Mouse (Mus musculus): Measurements from ENCODE around the gene Dip2c. TPM values are rescaled to one million over a fixed set of nuclear protein-coding genes. Genes with fewer than 3 reads are reported as not detected.

Gene Dip2c
- total and polyA plus RNA-seq, 3 experiments = not detected

- H3K9me3 ChIP-seq (replicated peaks; ENCODE audit: insufficient read depth, low read length) = no peaks in the 10 kb centered on the region
- H3K36me3 ChIP-seq (ENCODE audit: control insufficient read depth in 1 of 2, insufficient read depth in 2 of 2, low read length in 2 of 2) = no peaks in the 10 kb centered on the region
- peaks cover 0 to 1% of the 10 kb centered on the region in 2 experiments; a peak in 1 of 4 replicates for H3K27me3 ChIP-seq (ENCODE audit: control insufficient read depth in 1 of 2, insufficient read depth in 2 of 2, low read length in 2 of 2)
- H3K4me1 ChIP-seq (ENCODE audit: control insufficient read depth in 1 of 2, insufficient read depth in 2 of 2, low read length in 2 of 2) = no peaks in the 10 kb centered on the region
- no peak for TF ChIP-seq POLR2AphosphoS2 (IDR thresholded peaks at IDR 0.05; ENCODE audit: low read length)
- TF ChIP-seq USF1 (IDR thresholded peaks at IDR 0.05; ENCODE audit: low read depth, low read length) = no peak
- no peak for TF ChIP-seq ZNF384 (IDR thresholded peaks at IDR 0.05; ENCODE audit: low read depth, low read length)
- TF ChIP-seq ZC3H11A (IDR thresholded peaks at IDR 0.05; ENCODE audit: low read depth, low read length) = no peak
- TF ChIP-seq SIN3A (IDR thresholded peaks at IDR 0.05; ENCODE audit: low read length) = no peak
- no peak for TF ChIP-seq ELF1 (IDR thresholded peaks at IDR 0.05; ENCODE audit: low read depth, low read length)
- no peak for TF ChIP-seq NRF1 (IDR thresholded peaks at IDR 0.05; ENCODE audit: insufficient read depth, low read depth, low read length, poor library complexity, severe bottlenecking)
- H3K79me2 ChIP-seq (ENCODE audit: control insufficient read depth, insufficient read depth, low read length, poor library complexity) = no peaks in the 10 kb centered on the region
- no peak overlapping the region for H3K4me3 ChIP-seq (ENCODE audit: control insufficient read depth in 1 of 2, insufficient read depth in 1 of 2, low read depth in 2 of 2, low read length in 2 of 2)
- no peak for DNase-seq (ENCODE audit: low read depth, low spot score)
- H3K9ac ChIP-seq (ENCODE audit: control insufficient read depth, low read depth, low read length, poor library complexity, severe bottlenecking) = no peak overlapping the region
- H3K27ac ChIP-seq (ENCODE audit: control insufficient read depth, low read depth, low read length) = no peak overlapping the region
These were observed 79.0 kb downstream of the Dip2c start for GRCm38 (mm10) chr13:9355331-9355730.

GRCm38 (mm10) chr13:9361457-9361856 is 85.1 kb downstream of the Dip2c start:
- Histone ChIP-seq H3K9me3 (replicated peaks; ENCODE audit: insufficient read depth, low read length) (no peaks in the 10 kb centered on the region), H3K9ac (ENCODE audit: control insufficient read depth, low read depth, low read length, poor library complexity, severe bottlenecking) (no peak overlapping the region), H3K79me2 (ENCODE audit: control insufficient read depth, insufficient read depth, low read length, poor library complexity) (no peaks in the 10 kb centered on the region), H3K36me3 (ENCODE audit: control insufficient read depth in 1 of 2, insufficient read depth in 2 of 2, low read length in 2 of 2) (no peaks in the 10 kb centered on the region), H3K27me3 (ENCODE audit: control insufficient read depth in 1 of 2, insufficient read depth in 2 of 2, low read length in 2 of 2) (peaks cover 0 to 1% of the 10 kb centered on the region in 2 experiments; a peak in 1 of 4 replicates), H3K4me1 (ENCODE audit: control insufficient read depth in 1 of 2, insufficient read depth in 2 of 2, low read length in 2 of 2) (no peaks in the 10 kb centered on the region), H3K27ac (ENCODE audit: control insufficient read depth, low read depth, low read length) (no peak overlapping the region), H3K4me3 (ENCODE audit: control insufficient read depth in 1 of 2, insufficient read depth in 1 of 2, low read depth in 2 of 2, low read length in 2 of 2) (no peak overlapping the region)
- DNase-seq (ENCODE audit: low read depth, low spot score) = no peak
- TF ChIP-seq ZNF384 (IDR thresholded peaks at IDR 0.05; ENCODE audit: low read depth, low read length) (no peak), ETS1 (IDR thresholded peaks at IDR 0.05; ENCODE audit: low read depth, low read length) (no peak), SIN3A (IDR thresholded peaks at IDR 0.05; ENCODE audit: low read length) (no peak), GATA1 (IDR thresholded peaks at IDR 0.05; ENCODE audit: low read depth, low read length) (no peak), ZKSCAN1 (IDR thresholded peaks at IDR 0.05; ENCODE audit: low read depth, low read length) (no peak), JUND (IDR thresholded peaks at IDR 0.05; ENCODE audit: low read depth, low read length) (no peak), MAZ (IDR thresholded peaks at IDR 0.05; ENCODE audit: low read depth, low read length) (no peak), POLR2AphosphoS5 (IDR thresholded peaks at IDR 0.05; ENCODE audit: borderline replicate concordance, low read depth, low read length) (no peak), MXI1 (IDR thresholded peaks at IDR 0.05; ENCODE audit: low read depth, low read length) (no peak), ZC3H11A (IDR thresholded peaks at IDR 0.05; ENCODE audit: low read depth, low read length) (no peak), EP300 (IDR thresholded peaks at IDR 0.05; ENCODE audit: low read depth in 1 of 2, low read length in 2 of 2) (no peak), CHD1 (IDR thresholded peaks at IDR 0.05; ENCODE audit: low read depth, low read length) (no peak), USF1 (IDR thresholded peaks at IDR 0.05; ENCODE audit: low read depth, low read length) (no peak)
